Mouse (Mus musculus) brown adipose tissue, adult 24 weeks (tissue): Measurements from ENCODE around the gene Phf20. TPM values are rescaled to one million over a fixed set of nuclear protein-coding genes. Genes with fewer than 3 reads are reported as not detected.

Source experiments
- H3K27ac ChIP-seq: fragments of 200-500 bp; replicated peaks from 2 replicates; pipeline ENCODE4 v1.5.1; 2012; ENCODE audit warnings: low read depth, mild to moderate bottlenecking, low read length
- H3K4me1 ChIP-seq: fragments of 200-500 bp; 2 replicates; pipeline ENCODE4 v1.6.1; 2012; ENCODE audit warnings: low read length, mixed read lengths; ENCODE audit not compliant: control insufficient read depth, insufficient read depth, insufficient read length
- H3K4me3 ChIP-seq: fragments of 200-500 bp; 2 replicates; pipeline ENCODE4 v1.5.1; 2012; ENCODE audit warnings: low read depth, mild to moderate bottlenecking, low read length, moderate library complexity; ENCODE audit not compliant: insufficient read depth
- polyA plus RNA-seq: library from polyadenylated mRNA; stranded (reverse); fragments of >200 nt; gene quantifications from 2 replicates; pipeline ENCODE4 v1.2.4, GENCODE M21; 2012; ENCODE audit not compliant: missing spikeins, insufficient read depth, insufficient read length

Phf20 gene
- polyA plus RNA-seq, 1 experiment, result 17.5 TPM

DNA sequence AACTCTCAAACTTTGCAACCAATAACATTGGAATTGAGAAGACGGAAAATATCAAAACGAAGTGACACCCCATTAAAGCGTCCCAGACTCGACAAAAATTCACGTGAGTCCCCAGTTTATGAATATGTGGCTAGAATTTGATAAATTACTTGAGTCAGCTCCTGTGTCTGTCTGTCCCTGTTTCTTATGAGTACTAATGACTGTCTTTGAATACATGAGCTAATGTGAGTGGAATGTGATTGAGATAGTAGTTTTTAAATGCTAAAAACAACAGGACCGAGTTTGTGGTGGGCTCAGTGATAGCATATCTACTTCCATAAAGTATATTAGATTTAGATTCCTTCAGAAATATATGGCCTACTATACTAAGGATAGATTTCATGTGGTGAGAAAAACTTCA is 76.3 kb downstream of the Phf20 start:
- Histone ChIP-seq H3K27ac (no peak overlapping the region), H3K4me1 (no peaks in the 10 kb centered on the region), H3K4me3 (no peak overlapping the region)

DNA sequence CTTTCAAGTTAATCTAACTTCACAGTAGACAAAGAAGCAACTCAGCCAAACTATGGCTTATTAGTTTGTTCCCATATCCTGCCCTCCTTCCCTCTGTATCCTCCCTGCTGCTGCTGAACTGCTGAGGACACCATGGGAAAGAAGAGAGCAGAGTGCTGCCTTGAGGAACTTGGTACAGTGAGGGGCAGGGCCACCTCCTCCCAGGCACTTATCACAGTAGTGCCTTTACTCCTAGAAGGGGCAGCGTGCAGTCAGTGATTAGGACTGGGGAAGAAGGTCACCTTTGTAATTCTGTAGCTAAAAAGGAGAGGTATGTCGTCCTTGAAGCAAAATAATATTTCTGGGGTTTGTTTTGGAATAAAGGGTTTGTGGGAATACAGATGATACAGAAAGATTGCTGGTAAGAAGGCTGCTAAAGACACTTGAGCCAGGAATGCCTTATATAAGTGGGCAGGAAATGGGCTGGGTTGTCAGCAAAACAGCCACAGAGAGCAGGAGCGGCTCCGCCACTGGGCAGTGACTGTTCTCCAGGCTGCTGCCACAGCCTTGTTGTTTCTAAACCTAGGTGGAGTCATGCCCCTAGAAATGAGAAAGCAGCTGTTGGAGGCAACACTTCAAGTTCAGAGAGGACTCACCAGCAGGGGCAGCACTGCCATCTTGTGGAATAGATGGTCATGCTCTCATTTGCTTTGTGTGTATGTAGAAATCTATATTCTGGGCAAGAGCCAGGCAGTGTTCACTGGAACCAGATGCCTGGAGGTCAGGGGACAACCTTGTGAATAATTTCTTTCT is 82.2 kb downstream of the Phf20 start:
- Histone ChIP-seq H3K4me1 (no peaks in the 10 kb centered on the region), H3K4me3 (no peak overlapping the region), H3K27ac (peak overlapping the region; percentile 54)

GRCm38 (mm10) chr2:156281227-156281626 is 85.0 kb downstream of the Phf20 start:
- Histone ChIP-seq H3K4me1 (no peaks in the 10 kb centered on the region), H3K27ac (no peak overlapping the region), H3K4me3 (no peak overlapping the region)

DNA sequence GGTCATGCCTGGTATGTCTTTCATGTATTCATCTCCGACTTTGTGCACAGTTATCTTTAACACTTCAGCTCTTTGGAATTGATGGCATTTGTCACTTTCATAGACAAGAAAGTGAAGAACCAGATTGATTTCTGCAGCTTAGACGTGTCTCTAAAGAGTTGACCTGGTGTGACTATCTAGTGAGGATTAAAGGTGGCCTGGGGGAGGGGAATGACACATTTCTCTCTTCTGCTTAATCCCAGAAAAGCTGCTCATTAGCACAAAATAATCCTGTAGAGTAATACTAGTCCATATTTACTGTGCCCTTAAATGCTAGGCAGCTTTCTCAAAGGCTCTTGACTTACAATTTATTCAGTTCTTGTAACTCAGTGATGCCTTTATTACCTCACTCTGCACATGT is 88.9 kb downstream of the Phf20 start:
- Histone ChIP-seq H3K4me1 (no peaks in the 10 kb centered on the region), H3K27ac (no peak overlapping the region)

GRCm38 (mm10) chr2:156286733-156287132 is 90.5 kb downstream of the Phf20 start:
- no peak overlapping the region for H3K27ac ChIP-seq
- no peak overlapping the region for H3K4me3 ChIP-seq
- H3K4me1 ChIP-seq, result no peaks in the 10 kb centered on the region

More for the DNA sequence above, 88.9 kb downstream of the Phf20 start:
- H3K4me3 ChIP-seq, result no peak overlapping the region

DNA sequence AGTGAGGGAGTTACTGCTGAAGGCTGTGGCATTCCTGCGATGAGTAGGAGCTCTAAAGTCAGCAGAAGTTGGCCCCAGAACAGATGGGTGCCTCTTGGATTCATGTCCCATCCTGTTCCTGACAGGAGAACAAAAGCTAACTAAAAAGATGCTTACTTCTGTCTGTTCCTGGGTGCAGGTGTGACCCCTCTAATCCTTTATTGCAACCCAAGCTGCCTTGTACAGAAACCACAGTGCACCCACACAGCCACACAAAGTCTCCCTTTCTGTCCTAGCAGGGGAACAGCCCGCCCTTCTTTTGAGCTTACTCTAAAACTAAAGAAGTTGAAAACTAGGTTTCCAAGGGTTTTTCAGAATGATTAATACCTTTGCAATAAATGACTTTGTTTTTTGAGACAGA is 92.0 kb downstream of the Phf20 start:
- no peaks in the 10 kb centered on the region for H3K4me1 ChIP-seq
- H3K27ac ChIP-seq, result no peak overlapping the region

GRCm38 (mm10) chr2:156289552-156290160 is 93.4 kb downstream of the Phf20 start:
- Histone ChIP-seq H3K4me3 (no peak overlapping the region), H3K27ac (no peak overlapping the region), H3K4me1 (no peaks in the 10 kb centered on the region)

More for the DNA sequence above, 92.0 kb downstream of the Phf20 start:
- no peak overlapping the region for H3K4me3 ChIP-seq

DNA sequence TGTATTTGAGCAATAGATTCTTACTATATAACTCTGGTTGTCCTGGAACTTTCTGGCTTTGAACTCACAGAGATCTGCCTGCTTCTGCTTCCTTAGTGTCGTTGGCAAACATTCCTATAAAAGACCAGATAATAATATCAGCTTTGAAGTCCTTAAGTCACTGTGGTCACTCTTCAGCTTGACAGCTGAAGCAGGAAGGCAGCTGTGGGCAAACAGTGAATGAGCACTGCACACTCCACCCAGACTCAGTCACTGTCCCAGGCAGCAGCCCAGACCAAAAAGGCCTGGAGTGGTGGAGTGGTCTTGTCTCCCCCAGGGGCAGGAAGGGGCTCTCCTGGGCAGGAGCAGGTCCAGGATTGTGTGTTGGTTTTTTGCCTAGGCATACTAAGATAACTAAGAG is 95.7 kb downstream of the Phf20 start:
- Histone ChIP-seq H3K4me3 (no peak overlapping the region), H3K4me1 (no peaks in the 10 kb centered on the region), H3K27ac (no peak overlapping the region)

GRCm38 (mm10) chr2:156295601-156296063 is 99.4 kb downstream of the Phf20 start:
- Histone ChIP-seq H3K27ac (no peak overlapping the region), H3K4me1 (no peaks in the 10 kb centered on the region)

GRCm38 (mm10) chr2:156296190-156296589 is 99.9 kb downstream of the Phf20 start:
- H3K27ac ChIP-seq, result no peak overlapping the region
- no peak overlapping the region for H3K4me3 ChIP-seq
- H3K4me1 ChIP-seq, result no peaks in the 10 kb centered on the region

More at GRCm38 (mm10) chr2:156295601-156296063, 99.4 kb downstream of the Phf20 start:
- H3K4me3 ChIP-seq, result no peak overlapping the region

- Histone ChIP-seq H3K27ac (no peak overlapping the region), H3K4me1 (no peaks in the 10 kb centered on the region), H3K4me3 (no peak overlapping the region)
Measured at GRCm38 (mm10) chr2:156297653-156298052, 101.4 kb downstream of the Phf20 start.

DNA sequence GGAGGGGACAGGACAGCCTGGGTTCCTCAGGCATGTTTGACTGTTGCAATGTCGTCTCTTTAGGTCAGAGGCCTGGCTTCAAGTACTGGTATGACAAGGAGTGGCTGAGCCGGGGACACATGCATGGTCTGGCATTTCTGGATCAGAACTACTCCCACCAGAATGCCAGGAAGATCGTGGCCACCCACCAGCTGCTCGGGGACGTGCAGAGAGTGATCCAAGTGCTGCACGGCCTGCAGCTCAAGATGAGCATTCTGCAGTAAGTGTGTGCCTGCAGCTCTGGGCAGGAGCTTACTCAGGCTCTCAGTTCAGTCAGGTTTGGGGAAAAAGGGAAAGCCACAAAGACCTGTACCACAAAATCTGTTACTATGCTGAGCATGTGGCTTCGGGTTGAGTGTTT is 102.2 kb downstream of the Phf20 start:
- Histone ChIP-seq H3K27ac (no peak overlapping the region), H3K4me1 (no peaks in the 10 kb centered on the region), H3K4me3 (no peak overlapping the region)

- H3K4me3 ChIP-seq, result no peak overlapping the region
- no peaks in the 10 kb centered on the region for H3K4me1 ChIP-seq
Measured at GRCm38 (mm10) chr2:156302063-156302462, 105.8 kb downstream of the Phf20 start.

DNA sequence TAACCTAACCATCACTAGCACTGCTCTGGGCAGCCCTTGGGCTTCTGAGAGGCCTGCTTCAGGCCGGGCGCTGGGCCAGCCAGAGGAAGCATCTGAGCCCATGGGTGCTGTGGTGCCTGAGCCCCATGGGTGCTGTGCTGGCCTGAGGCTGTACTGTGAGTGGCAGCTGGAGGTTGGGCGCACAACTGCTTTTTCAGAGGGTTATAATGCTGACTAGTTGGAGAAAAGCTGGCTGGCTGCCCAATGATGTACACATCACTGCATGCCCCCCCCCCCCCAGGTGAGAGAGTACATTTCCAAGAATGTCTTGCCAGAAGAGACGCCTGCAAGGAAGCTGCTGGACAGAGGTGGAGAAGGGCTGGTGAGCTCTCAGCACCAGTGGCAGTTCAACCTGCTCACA is 108.1 kb downstream of the Phf20 start:
- Histone ChIP-seq H3K4me3 (no peak overlapping the region), H3K4me1 (no peaks in the 10 kb centered on the region), H3K27ac (no peak overlapping the region)

More at GRCm38 (mm10) chr2:156302063-156302462, 105.8 kb downstream of the Phf20 start:
- no peak overlapping the region for H3K27ac ChIP-seq

GRCm38 (mm10) chr2:156305818-156306217 is 109.6 kb downstream of the Phf20 start:
- H3K4me1 ChIP-seq, result no peaks in the 10 kb centered on the region
- H3K27ac ChIP-seq, result no peak overlapping the region
- H3K4me3 ChIP-seq, result no peak overlapping the region

DNA sequence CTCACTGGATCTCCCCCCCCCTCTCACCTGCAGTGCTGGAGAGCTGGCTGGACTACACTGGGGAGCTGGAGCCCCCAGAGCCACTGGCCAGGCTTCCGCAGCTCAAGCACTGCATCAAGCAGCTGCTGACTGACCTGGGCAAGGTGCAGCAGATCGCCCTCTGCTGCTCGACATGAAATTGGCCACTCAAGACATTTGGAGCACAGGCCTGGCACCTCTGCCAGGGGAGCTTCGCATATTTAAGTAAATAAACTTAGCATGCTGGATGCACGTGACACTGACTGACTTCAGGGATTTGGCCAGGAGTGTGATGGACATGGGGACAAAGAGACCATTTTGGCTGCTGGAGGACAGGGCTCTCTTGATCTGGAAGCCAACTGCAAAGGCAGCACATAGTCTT is 111.0 kb downstream of the Phf20 start:
- no peaks in the 10 kb centered on the region for H3K4me1 ChIP-seq
- no peak overlapping the region for H3K4me3 ChIP-seq
- H3K27ac ChIP-seq, result no peak overlapping the region
